Mouse (Mus musculus) heart, embryonic 13.5 days (tissue): ENCODE measurements around the gene Csnk1e. TPM values are rescaled to one million over a fixed set of nuclear protein-coding genes. Genes with fewer than 3 reads are reported as not detected.
A peak's percentile ranks its signal among the peaks of the same experiment; 100 is the strongest.

Source experiments
- ATAC-seq: fragments of 200-750 bp; cut with Nextera tagmentation; 2 replicates; pipeline ENCODE4 v1.8.0; 2017; ENCODE audit warnings: moderate TSS enrichment; ENCODE audit not compliant: insufficient number of reproducible peaks, low FRiP score, low TSS enrichment; ENCODE audit errors: extremely low read depth
- H3K27ac ChIP-seq: fragments of 300-500 bp; sonication (generic); replicated peaks from 2 replicates; pipeline ENCODE4 v1.5.1; 2015; ENCODE audit warnings: moderate library complexity, mild to moderate bottlenecking, inconsistent platforms
- H3K27me3 ChIP-seq: fragments of 300-500 bp; sonication (generic); replicated peaks from 2 replicates; pipeline ENCODE4 v1.6.1; 2015; ENCODE audit warnings: mild to moderate bottlenecking, inconsistent platforms
- H3K36me3 ChIP-seq: fragments of 300-500 bp; sonication (generic); 2 replicates; pipeline ENCODE4 v1.6.1; 2015; ENCODE audit warnings: mild to moderate bottlenecking, inconsistent platforms
- H3K4me1 ChIP-seq: fragments of 300-500 bp; sonication (generic); 2 replicates; pipeline ENCODE4 v1.6.1; 2015; ENCODE audit warnings: inconsistent platforms
- H3K4me2 ChIP-seq: fragments of 300-500 bp; sonication (generic); 2 replicates; pipeline ENCODE4 v1.6.1; 2015; ENCODE audit warnings: inconsistent platforms, mild to moderate bottlenecking, moderate library complexity
- H3K4me3 ChIP-seq: fragments of 300-500 bp; sonication (generic); 2 replicates; pipeline ENCODE4 v1.5.1; 2015; ENCODE audit warnings: moderate library complexity, mild to moderate bottlenecking, inconsistent platforms
- H3K9ac ChIP-seq: fragments of 300-500 bp; sonication (generic); 2 replicates; pipeline ENCODE4 v1.6.1; 2015; ENCODE audit warnings: inconsistent platforms, mild to moderate bottlenecking, moderate library complexity
- H3K9me3 ChIP-seq: fragments of 300-500 bp; sonication (generic); 2 replicates; pipeline ENCODE4 v1.6.1; 2016; ENCODE audit warnings: inconsistent platforms
- WGBS: fragments of 180-500 bp; shearing (Covaris S2); methylation state at CpG from one replicate; pipeline ENCODE4 v1.1.7; 2015; ENCODE audit warnings: mixed read lengths; 5-methylcytosine and 5-hydroxymethylcytosine counted together
- polyA plus RNA-seq: library from polyadenylated mRNA; unstranded; fragments of >200 nt; fragmentation: Nextera tagmentation; extraction: Ambion mirVana; gene quantifications from 2 replicates; pipeline ENCODE4 v1.2.1, GENCODE M21; 2015

The Csnk1e gene
- polyA plus RNA-seq, 1 experiment from 2014 or later: 64.8 TPM

DNA sequence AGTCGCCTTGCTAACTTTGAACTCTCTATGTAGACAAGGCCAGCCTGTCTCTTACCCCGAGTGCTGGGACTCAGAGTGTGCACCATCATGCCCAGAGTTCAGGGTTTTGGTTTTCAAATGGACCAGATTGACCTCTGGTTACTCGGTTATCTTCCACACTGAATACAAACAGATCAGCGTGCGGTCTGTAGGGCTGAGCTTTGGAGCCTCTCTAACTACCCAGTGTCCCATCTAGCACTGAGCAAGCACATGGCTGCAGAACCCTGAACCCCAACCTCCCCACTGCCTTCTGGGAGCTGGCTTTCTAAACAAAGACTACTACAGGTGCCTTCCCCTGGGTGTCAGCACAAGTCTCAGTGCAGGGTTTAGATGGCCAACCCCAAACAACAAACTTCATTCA lies 62.8 kb downstream of the Csnk1e start:
- Histone ChIP-seq H3K36me3 (peaks cover 20% of the 10 kb centered on the region), H3K9ac (peak overlapping the region; percentile 61), H3K9me3 (no peaks in the 10 kb centered on the region), H3K4me3 (no peak overlapping the region), H3K4me1 (peaks cover 99% of the 10 kb centered on the region), H3K27ac (peak overlapping the region; percentile 94), H3K4me2 (peak overlapping the region; percentile 45; the same call in 1 of the 2 replicates), H3K27me3 (no peaks in the 10 kb centered on the region)
- no peak for ATAC-seq
- WGBS: 74% methylated on average over 5 of the region's 5 CpGs

DNA sequence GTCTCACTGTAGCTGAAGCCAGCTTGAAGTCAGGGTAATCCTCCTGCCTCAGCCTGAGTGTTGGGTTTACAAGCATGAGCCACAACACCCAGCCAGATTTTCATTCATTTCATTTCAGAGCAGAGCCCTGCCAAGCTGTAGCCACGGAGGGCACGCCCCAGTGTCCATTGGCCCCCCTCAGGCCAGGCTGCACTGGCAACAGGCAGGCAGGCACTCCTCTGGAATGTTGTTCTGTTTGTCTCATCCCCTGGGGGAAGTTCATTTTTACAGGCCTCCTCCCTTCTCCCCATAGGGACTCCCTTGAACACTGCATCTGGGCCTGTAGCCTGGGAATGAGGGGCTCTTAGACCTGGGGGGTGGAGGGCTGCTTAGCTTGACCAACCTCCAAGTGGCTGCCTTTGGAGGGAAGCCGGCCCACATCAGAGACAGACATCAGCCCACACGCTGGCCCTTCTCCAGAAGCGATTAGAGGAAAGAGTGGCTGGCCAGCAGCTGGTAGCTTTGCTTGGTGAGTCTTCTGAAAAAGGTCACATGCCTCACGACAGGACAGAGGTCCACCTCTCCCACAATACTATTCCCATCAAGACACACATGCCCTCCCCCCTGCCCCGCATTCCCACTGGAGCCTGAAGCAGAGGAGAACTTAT lies 63.8 kb downstream of the Csnk1e start:
- Histone ChIP-seq H3K4me2 (peak overlapping the region; percentile 45), H3K36me3 (peaks cover 12% of the 10 kb centered on the region; the same call in 1 of the 2 replicates), H3K9me3 (no peaks in the 10 kb centered on the region), H3K27me3 (no peaks in the 10 kb centered on the region), H3K4me3 (no peak overlapping the region), H3K4me1 (peaks cover 100% of the 10 kb centered on the region), H3K27ac (peak overlapping the region; percentile 94), H3K9ac (peak overlapping the region; percentile 61)
- WGBS: 11% methylated on average over 7 of the region's 7 CpGs
- peak; percentile 71 for ATAC-seq

DNA sequence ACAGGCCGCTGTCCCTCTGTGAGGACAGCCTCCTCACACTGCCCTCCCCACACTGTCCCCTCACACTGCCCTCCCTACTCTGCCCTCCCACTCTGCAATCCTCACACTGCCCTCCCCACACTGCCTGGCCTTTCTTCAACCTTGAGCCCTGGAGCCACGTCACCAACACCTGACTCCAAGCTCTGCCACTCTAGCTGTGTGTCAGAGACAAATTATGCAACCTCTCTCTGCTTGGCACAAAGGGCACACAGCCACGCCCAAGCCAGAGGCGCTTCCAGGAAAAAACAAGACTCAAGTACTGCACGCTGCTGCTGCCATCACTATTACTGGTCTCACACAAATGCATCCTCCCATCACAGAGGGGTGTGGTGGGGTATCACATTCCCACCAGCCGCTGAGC lies 64.9 kb downstream of the Csnk1e start:
- Histone ChIP-seq H3K27ac (peak overlapping the region; percentile 94), H3K9ac (no peak overlapping the region), H3K4me3 (no peak overlapping the region), H3K9me3 (no peaks in the 10 kb centered on the region), H3K4me1 (peaks cover 97% of the 10 kb centered on the region), H3K27me3 (no peaks in the 10 kb centered on the region), H3K36me3 (peaks cover 10% of the 10 kb centered on the region), H3K4me2 (no peak overlapping the region)
- 67% methylated on average over 6 of the region's 6 CpGs for WGBS
- ATAC-seq: no peak

DNA sequence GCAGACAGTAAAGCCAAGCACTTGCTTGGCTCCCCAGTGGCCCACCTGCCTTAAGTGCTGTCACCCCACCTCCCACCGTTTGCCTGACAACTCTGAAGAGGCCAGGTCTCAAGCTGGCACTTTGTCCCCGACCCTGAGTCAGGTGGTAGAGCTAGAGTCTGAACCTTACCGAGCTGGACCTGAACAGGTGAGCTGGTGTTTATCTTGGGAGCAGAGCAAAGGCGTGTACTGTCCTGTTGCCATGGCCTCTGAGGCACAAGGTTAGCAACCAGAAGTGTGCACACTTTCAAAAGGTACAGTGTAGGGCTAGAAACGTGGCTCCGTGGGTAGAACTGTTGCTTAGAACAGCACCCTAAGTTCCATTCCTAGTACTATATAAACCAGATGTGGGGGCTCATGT lies 67.2 kb downstream of the Csnk1e start:
- Histone ChIP-seq H3K27ac (peak overlapping the region; percentile 26; the same call in 1 of the 2 replicates), H3K9me3 (no peaks in the 10 kb centered on the region), H3K27me3 (no peaks in the 10 kb centered on the region), H3K4me2 (no peak overlapping the region), H3K9ac (0 out of 2 replicates have a peak overlapping the region, but pooled peaks have one; percentile 30), H3K4me3 (no peak overlapping the region), H3K4me1 (peaks cover 77% of the 10 kb centered on the region), H3K36me3 (peaks cover 29% of the 10 kb centered on the region)
- ATAC-seq: no peak
- 64% methylated on average over 6 of the region's 6 CpGs for WGBS

DNA sequence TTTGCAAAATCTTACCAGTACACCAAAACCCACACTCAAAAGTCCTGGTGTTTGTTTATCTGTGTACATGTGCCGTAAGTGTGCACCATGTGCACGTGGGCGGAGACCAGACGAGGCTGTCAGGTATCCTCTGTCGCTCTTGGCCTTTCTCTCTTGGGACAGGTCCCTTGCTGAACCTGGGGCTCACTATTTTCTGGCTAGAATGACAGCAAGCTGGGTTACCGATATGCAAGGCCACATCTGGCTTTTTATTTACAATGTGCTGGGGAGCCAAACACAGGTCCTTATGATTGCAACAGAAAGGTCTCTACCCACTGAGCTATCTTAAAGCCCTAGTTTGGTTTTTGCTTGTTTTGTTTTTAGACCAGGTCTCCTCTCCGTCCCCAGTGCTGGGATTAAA lies 67.8 kb downstream of the Csnk1e start:
- Histone ChIP-seq H3K27me3 (no peaks in the 10 kb centered on the region), H3K4me1 (peaks cover 77% of the 10 kb centered on the region), H3K27ac (peak overlapping the region; percentile 71), H3K4me2 (no peak overlapping the region), H3K9me3 (no peaks in the 10 kb centered on the region), H3K36me3 (peaks cover 28% of the 10 kb centered on the region), H3K4me3 (no peak overlapping the region), H3K9ac (no peak overlapping the region)
- 77% methylated on average over 7 of the region's 7 CpGs for WGBS
- no peak for ATAC-seq

DNA sequence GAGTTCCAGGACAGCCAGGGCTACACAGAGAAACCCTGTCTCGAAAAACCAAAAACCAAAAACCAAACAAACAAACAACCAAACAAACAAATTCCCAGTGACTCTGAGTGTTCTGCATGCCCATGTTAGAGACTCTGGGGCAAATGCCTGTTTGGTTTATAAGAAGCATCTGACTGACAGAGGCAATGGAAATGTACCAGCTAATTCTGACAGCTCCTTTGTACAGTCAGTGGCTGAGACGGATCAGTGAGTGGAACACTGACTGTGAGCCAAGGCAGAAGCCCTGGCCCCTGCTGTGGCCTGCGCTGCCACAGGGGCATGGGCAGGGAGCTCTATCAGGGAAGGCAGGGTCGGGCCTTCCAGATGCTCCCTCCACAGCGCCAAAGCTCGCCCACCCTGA lies 68.3 kb downstream of the Csnk1e start:
- Histone ChIP-seq H3K9ac (peak overlapping the region; percentile 48; the same call in 1 of the 2 replicates), H3K4me3 (no peak overlapping the region), H3K4me2 (no peak overlapping the region), H3K4me1 (peaks cover 77% of the 10 kb centered on the region), H3K36me3 (peaks cover 28% of the 10 kb centered on the region), H3K27me3 (no peaks in the 10 kb centered on the region), H3K27ac (peak overlapping the region; percentile 71), H3K9me3 (no peaks in the 10 kb centered on the region)
- WGBS: 48% methylated on average over 6 of the region's 6 CpGs
- ATAC-seq: no peak

DNA sequence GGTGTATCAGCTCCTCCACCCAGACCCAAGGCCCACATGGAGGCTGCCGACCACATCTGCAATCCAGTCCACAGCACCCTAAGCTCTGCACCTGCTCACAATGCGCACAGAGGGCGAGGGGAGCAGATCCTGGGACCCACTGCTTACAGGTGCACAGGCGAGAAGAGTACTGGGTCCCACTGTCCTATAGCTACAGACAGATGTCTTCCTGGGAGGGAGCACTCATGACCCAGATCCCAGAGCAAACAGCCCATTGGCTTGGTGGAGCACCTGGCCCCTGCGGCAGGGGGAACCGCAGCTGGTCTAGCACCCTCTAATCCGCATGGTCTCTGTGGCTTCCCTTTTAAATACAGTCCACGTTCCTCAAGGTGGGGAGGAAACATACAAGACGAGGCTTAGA lies 73.7 kb downstream of the Csnk1e start:
- ATAC-seq: no peak
- 78% methylated on average over 9 of the region's 9 CpGs for WGBS
- peak overlapping the region; percentile 19; the same call in 1 of the 2 replicates for H3K9ac ChIP-seq

DNA sequence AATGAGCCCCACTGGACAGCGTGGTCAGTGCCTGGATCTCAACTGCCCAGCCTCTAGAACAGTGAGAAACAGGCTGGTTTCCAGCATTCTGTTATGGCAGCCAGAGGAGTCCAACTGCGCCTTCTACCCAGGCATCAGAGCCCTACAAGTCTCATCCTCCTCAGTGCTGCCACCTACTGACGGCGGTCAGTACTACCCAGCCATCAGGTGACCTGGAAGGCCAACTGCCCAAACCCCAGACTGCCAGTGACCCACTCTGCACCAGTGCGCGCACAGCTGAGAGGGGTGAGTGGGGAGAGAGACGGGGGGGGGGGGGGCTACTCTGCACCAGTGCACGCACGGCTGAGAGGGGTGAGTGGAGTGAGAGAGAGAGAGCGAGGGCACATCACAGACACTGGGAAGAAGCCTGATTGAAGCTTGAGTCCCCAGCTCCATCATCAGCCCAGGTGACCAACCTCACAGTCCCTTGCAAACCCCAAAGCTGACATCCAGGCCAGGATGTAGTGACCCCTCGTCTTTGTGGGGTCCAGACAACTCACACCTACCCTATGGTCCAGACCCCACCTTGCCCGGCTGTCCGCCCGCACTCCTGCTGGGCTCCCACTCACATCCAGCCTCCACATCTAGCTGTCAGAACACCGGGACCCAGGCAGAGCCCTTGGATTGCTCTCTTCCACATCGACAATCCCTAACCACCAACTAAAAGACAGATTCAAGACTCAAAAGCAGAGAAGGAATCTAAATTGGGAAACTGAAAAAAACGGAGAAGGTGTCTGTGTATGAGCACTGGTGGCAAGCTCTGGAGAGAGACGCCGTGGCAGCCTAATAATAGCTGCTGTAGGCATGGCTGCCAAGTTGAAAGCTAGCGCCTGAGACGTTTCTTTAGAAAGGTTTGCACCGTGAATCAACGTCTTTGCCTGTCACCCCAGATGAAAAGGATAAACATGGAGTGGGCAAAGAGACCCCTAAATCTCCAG lies 74.6 kb downstream of the Csnk1e start:
- ATAC-seq: no peak; the same call in 1 of the 2 replicates

More for the DNA sequence above, 73.7 kb downstream of the Csnk1e start:
- peak overlapping the region; percentile 65 for H3K4me2 ChIP-seq
- peak overlapping the region; percentile 96 for H3K27ac ChIP-seq
- H3K4me1 ChIP-seq: peaks cover 66% of the 10 kb centered on the region
- peaks cover 49% of the 10 kb centered on the region for H3K36me3 ChIP-seq
- no peak overlapping the region for H3K4me3 ChIP-seq
- no peaks in the 10 kb centered on the region for H3K9me3 ChIP-seq
- no peaks in the 10 kb centered on the region for H3K27me3 ChIP-seq

DNA sequence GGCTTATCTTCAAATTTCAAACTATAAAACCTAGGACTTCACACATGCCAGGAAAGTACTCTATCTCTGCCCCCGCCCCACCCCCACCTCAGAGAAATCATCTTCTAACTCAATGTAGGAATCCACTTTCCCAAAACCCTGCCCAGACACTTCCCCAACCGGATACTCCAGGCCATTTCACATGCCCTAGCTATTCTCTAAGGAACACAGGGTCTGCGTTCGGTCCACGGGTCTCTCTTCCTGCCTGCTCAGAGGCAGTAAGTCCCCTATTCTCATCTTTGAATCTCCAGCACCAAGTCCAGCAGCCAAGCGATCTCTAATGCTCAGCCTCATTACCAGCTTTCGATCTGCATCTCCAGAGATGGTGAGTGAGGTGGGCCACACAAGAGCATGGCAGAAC lies 75.7 kb downstream of the Csnk1e start:
- Histone ChIP-seq H3K4me3 (no peak overlapping the region), H3K4me2 (no peak overlapping the region), H3K9me3 (no peaks in the 10 kb centered on the region), H3K36me3 (peaks cover 55% of the 10 kb centered on the region), H3K27ac (peak overlapping the region; percentile 96; the same call in 1 of the 2 replicates), H3K27me3 (no peaks in the 10 kb centered on the region), H3K9ac (no peak overlapping the region), H3K4me1 (peaks cover 57% of the 10 kb centered on the region)
- 82% methylated on average over 7 of the region's 7 CpGs for WGBS
- no peak for ATAC-seq

More for the DNA sequence above, 74.6 kb downstream of the Csnk1e start:
- Histone ChIP-seq H3K4me3 (peak overlapping the region; percentile 29), H3K4me1 (peaks cover 57% of the 10 kb centered on the region), H3K27me3 (no peaks in the 10 kb centered on the region), H3K36me3 (peaks cover 54% of the 10 kb centered on the region), H3K9me3 (no peaks in the 10 kb centered on the region), H3K9ac (peak overlapping the region; percentile 73), H3K27ac (peak overlapping the region; percentile 96), H3K4me2 (peak overlapping the region; percentile 65)
- 33% methylated on average over 22 of the region's 23 CpGs for WGBS

DNA sequence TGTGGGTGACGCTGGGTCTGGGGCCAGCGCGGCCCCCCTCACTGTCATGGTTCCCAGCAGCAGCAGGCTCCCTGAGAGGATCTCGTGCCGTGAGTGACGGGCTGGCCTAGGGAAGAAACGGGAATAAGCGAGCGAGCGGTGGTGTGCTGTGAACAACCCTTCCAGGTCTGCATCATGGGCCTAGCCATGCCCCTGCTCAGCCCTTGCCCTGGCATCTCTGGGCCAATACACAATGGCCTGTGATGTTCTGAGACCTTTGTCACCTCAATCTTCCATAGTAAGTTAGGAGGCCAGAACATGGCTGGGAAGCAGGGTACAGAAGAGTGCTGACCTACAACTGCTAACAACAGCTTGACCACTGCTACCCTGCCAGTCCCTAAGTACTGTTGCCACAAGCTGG lies 76.8 kb downstream of the Csnk1e start:
- Histone ChIP-seq H3K27ac (0 out of 2 replicates have a peak overlapping the region, but pooled peaks have one; percentile 45), H3K9ac (no peak overlapping the region), H3K27me3 (no peaks in the 10 kb centered on the region), H3K4me2 (no peak overlapping the region), H3K9me3 (no peaks in the 10 kb centered on the region), H3K4me3 (no peak overlapping the region), H3K36me3 (peaks cover 54% of the 10 kb centered on the region), H3K4me1 (peaks cover 57% of the 10 kb centered on the region)
- no peak for ATAC-seq
- 90% methylated on average over 10 of the region's 10 CpGs for WGBS

DNA sequence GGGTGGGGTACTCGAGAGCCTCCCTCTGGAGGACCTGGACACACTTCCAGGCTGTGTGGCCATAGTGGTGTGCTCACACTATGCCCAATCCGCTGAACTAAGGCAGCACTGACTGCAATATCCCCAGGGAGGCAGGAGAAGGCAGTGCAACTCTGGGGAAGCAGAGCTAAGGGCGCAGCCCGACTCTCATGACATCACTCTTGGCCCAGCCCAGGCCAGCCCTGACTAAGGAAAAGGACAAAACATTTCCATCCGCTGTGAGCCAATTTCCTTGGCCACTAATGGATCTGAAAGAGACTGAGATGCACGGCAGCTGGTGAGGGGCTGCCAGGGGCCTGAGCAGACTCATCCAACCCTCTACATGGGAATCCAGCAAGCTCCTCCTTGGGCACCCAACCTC lies 77.7 kb downstream of the Csnk1e start:
- no peaks in the 10 kb centered on the region for H3K9me3 ChIP-seq
- no peak overlapping the region for H3K4me2 ChIP-seq
- ATAC-seq: no peak
- peak overlapping the region; percentile 45; the same call in 1 of the 2 replicates for H3K27ac ChIP-seq
- no peak overlapping the region for H3K4me3 ChIP-seq
- WGBS: 67% methylated on average over 6 of the region's 6 CpGs
- H3K36me3 ChIP-seq: peaks cover 58% of the 10 kb centered on the region
- peaks cover 49% of the 10 kb centered on the region for H3K4me1 ChIP-seq
- H3K9ac ChIP-seq: peak overlapping the region; percentile 37; the same call in 1 of the 2 replicates
- no peaks in the 10 kb centered on the region for H3K27me3 ChIP-seq
